Mouse (Mus musculus) layer of hippocampus, adult 9-11 months (tissue): ENCODE results near the gene 1700018B08Rik.
A peak's percentile ranks its signal among the peaks of the same experiment; 100 is the strongest.

ENCODE experiments used
- DNase-seq: peaks from one replicate; pipeline ENCODE4 v3.0.0; 2022

The 1700018B08Rik gene

DNA sequence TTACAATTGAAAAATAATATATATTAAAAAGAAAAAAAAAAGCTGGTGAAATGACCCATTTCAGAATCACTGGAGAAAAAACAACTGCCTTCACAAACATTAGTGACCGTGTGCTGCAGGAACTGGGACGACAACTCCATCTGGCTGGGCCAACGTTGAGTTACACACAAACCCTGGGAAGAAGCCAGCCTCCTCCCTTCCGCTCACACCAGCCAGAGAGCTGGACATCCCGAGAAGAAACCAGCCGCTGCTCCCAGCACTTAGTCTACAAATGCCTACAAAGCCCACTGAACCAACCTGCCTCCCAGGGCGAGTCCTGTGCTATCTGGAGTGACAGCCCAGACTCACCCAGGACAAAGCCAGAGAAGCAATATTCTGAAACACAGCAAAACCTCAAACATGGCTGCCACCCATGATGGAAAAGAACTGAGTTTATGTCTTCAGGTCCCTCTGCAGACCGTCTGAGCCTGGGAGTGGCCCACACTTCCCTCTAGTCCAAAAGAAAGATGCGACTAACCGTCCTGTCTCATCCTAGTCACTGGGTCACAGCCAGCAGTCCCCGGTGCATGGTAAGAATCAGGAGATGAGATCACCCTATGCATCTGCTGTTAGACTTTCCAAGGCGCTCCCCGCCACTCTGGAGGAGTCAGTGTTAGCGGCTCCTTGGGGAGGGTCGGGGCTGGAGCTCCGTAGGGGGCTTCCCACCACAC lies 17.7 kb upstream of the 1700018B08Rik start:
- no peak for DNase-seq

DNA sequence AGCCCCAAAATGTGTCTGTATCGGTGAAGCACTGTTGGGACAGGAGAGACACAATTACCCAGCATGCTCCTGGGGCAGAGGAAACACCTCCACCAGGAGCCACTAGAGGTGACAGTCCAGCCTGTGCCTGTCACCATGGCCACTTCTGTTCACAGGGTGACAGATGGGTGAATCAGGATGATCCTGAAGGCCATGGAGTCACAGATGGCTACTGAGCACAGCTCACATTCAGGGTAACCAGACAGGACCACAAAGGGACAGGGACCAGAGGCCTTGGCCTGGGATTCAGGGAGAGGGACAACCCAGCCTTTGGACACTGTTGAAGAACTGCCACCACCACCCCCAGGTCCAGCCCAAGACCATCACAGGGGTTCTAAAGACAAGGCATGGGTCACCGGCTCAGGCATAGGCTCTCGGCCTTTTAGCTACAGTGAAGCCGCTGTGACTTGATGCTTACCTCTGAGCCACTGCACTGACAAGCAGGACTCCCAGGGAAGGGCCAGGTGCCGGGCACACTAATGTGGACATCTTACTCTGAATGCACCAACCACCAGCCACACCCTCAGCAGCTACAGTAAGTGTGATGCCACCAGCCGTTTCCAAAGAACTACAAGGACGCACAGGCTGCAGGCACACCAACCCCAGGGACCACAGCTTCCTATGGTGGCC lies 16.4 kb upstream of the 1700018B08Rik start:
- DNase-seq, result no peak

DNA sequence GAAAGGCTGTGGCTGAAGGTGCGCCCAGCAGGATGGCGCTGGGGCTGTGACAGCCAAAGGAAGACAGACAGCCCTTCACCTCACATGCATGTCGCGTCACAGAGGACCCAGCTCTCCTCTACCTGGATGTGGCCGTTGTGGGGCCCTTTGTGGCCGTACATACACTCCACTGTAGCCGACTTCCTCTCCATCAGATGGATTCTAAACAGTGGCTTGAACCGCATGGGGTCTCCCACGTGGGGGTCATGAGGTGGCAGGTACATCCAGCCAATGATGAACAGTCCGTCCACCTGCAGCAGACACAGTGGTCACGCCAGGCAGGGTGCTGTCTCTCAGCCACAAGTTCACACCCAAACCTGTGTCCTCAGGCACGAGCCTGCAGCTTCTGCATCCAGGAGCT lies 15.7 kb upstream of the 1700018B08Rik start:
- DNase-seq, result no peak

DNA sequence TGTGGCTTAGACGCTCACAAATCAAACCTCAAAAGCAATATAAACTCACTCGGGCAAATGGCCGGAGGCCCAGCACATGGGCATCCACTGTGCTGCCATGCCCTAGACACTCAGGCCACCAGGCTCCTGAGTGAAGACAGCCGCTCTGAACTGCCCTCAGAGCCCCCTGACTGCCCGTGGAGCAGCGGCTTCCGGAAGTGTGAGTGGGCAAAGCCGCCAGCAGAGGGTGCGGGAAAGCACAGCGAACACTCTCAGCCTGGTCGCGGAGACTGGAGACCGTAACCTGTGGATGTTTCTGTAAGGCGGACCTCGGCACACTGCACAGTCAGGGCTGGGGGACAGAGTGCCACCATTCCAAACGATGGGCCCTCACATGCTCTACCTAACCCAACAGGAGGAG lies 14.4 kb upstream of the 1700018B08Rik start:
- DNase-seq, result no peak

DNA sequence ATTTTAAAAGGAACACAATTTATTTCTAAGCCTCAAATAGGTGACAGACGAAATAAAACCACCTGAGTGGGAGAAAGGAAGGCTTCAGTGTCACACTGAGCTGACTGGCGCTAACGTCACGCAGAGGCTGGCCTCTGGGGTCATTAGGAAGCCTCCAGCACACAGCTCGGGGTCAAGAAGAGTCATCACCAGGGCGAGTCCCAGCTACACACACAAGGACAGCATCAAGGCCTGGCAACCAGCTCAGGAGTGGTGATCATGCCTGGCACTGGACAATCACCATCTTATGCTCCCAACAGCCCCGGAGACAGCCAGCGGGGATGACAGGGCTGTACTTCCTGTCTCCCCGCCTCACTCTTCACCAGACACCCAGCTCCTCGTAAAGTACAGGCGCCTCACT lies 13.6 kb upstream of the 1700018B08Rik start:
- DNase-seq, result no peak

DNA sequence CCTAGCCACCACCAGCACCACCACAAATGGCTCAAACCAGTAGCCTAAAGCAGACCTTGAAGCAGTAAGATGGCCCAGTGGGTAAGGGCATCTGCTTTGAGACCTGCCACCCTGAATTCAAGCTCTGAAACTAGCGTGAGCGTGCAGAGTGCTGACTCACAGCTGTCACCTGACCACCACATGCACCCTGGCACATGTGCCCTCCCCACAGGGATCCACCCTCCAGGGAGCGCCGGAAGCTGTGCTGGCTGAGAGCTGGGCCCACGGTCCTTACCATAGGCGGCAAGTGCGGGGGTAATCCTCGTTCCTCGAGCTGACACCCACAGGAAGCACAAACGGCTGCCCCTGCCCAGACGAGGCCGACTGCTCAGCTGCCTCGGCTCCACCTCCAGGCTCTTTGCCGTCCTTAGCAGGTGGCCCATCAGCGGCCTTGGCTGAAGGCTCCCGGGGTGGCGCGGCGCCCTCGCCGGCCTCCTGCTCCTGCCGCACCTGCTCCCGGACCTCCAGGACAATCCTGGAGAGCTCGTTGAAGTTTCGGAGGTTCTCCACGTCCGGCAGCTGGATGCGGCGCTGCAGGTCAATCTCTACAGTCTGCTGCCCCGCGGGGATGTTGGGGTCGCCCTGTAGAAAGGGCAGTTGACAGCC lies 9.8 kb upstream of the 1700018B08Rik start:
- no peak for DNase-seq

DNA sequence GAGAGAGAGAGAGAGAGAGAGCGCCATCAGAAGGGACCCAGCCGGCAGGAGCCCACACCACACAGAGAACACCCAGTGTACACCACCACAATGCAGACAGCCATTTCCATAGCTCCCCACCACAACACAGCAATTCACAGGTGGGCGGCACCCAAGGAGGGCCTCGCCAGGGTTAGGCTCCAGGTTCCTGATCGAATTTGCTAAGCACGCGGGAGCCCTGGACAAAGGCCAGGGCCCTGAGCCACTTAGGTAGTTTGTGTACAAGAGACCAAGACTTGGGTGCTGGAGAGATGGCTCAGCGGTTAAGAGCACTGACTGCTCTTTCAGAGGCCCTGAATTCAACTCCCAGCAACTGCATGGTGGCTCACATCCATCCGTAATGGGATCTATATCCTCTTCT lies 8.4 kb upstream of the 1700018B08Rik start:
- DNase-seq, result no peak

DNA sequence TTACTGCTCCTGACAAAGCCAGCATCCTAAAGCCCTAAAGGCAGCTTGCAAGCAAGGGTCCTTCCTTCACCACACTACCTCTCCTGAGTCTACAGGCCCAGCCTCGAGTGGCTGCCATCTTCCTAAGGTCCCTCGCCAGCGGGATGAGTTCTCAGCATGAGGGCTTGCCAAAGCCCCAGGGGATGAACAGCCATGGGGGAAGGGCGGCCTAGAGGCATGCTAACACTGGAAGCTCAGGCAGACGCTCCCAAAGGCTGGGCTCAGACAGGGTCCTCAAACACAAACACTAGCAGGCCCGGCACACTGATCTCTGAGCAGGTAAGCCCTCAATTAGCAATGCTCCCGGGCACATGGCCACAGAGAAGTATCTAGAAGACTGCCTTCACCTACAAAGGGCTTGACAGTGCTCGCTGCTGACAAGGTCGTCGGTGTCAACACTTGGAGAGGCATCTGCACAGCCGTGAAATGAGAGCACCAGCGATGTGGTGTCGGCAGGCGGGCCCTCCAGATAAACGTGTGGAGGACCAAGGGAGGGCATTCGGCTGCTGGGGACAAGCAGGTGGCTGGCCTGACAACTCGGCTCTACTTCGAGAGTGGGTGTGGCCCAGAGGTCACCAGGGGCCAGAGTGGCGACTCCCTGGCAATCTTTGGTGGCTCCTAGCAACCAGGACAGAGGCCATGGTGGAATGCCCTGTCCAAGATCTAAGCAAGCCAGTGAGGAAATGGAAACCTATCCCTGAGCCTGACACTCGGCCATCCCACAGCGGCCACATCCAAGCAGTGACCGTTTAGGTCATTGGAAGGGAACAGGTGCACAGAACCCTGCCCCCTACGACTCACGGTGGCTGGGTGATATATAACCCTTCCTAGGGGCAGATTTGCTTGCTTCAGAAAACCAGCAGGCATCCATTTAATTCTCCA lies 7.2 kb upstream of the 1700018B08Rik start:
- DNase-seq, result no peak

DNA sequence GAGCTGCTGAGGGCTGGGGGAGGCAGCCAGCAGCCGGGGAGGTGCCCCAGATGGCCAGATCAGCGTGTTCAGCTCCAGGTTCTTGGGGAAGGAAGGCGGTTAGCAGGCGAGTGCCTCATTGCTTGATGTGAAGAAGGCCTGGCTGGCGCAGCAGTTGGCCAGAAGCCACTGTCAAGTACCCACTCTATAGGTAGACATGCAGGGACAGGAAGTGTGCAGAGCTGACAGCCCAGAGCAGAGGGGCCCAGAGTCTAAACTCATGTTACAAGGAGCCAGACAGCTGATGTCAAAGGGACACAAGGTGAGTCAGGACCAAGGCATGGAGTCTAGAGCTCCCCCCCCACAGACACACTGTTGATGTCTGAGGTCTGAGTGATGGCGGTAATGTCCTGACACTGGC lies 5.9 kb upstream of the 1700018B08Rik start:
- DNase-seq, result no peak

DNA sequence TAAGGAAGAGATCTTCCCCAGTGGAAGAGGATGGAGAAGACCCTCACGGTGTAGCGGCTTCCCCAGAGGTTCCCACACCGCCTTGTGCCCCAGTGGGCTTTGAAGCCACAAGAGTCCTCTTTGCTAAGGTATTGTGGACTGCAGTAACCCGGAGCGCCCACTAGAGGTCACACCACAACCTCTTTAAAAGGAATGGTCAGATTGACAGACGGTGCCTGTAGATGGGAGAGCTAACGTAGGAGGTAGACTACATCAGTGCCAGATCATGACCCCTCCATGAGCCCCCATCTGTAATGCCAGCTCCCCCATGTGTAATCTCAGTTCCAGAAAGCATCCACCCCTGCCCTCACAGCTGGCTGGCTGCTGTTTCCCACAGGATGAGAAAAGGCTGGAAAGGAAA lies 3.0 kb upstream of the 1700018B08Rik start:
- peak; percentile 53 for DNase-seq

DNA sequence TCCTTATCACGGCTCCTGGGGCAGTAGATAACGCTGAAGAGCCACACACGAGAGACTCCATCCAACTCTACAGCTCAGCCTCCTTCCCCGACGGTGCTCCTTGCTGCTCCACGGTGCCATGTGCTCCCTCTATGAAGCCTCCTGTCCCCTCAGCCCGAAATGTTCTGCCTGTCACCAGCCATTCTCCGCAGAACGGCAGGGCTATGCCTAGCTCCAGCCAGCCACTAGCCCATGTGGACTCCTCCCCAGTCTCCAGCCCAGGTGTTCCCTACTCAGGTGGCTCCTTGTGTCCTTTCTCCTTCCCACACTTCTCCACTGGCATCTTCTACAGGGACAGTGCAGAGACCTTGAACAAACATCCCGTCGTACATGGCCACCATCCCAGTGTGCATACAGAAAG lies 816 bp upstream of the 1700018B08Rik start:
- DNase-seq, result no peak

DNA sequence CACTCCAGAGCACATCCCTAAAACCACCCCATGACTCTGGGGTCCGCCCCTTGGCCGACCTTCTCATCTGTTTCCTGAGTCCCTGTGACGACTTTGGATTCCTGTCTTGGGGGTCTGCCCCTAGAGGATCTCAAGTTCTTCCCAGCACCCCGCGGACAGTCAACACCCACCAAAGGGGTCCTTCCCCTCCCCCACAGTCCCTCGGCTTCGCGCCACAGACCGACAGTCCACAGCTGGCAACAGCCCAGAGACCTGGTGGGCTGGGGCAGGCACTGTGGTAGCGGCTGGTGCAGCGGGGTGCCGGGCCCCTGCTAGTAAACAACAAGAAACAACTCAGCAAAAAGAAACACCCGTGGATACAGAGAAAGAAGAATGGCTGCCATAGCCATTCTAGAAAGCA lies 1.2 kb downstream of the 1700018B08Rik start:
- no peak for DNase-seq

DNA sequence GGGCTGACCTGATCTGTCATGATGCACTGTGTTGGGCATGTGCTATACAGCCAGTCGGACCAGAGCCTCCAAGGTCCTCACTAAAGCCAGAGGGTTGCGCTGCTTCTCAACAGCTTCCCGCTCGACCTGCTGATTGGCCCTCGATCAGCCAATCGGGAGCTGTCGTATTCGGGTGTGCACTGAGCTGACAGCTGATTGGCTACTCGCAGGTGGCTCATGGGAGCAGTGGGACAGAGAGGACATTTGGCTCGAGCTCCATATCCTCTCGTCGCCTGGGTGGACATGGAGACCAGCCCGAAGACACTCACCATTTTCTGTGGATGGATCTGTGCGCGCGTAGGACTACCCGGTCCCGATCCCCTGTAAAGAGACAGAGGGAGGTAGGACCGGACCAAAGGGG lies 2.3 kb downstream of the 1700018B08Rik start:
- DNase-seq, result no peak

DNA sequence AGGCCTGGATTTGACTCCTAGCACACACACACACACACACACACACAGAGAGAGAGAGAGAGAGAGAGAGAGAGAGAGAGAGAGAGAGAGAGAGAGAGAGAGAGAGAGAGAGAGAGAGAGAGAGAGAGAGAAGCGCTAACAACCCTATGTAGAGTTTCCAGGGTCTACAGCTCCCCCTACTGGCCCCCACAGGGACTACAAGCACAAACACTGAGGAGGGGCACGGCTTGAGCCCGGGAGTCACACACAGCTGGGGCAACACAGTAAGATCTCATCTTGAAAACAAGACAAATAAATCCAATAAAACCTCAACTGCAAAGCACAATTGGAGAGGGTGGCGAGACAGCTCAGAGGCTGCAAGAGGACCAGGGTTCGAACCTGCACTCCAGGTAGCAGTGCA lies 11.7 kb downstream of the 1700018B08Rik start:
- no peak for DNase-seq

DNA sequence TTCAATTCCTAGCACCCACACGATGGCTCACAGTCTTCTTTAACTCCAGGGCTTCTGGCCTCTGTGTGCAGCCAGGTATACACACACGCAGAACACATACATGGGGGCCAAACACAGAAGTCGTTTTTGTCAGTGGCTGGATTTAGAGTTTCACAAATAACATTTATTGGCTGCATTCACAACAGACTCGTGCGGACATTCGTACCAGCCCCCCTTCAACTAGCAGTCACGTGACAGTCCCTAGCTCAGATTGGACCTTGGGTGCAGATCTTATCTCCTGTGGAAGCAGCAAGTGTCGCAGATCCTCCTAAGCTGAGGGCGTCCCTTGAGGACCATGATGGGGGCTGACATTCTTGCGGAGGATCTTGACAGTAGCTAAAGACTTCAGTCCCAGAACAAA lies 13.5 kb downstream of the 1700018B08Rik start:
- DNase-seq, result no peak

DNA sequence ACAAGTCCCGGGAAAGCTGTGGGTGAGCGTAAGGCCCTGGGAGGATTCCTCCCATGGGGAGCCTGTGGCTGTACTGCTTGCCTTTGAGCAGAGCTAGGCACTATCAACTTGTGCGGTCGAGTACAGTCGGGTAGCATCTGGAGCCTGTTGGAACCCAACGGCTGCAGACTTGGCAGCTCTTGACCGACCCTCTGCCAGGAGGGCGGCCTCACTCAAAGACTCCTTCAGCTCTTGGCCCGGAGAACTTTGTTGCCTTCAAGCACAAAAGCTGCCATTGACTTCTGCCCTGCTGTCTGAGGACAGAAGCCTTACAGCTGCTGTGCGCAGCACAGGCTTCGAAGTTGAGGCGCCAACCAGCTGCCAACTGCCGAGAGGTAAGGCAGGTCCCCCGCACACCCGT lies 15.3 kb downstream of the 1700018B08Rik start:
- DNase-seq, result no peak

DNA sequence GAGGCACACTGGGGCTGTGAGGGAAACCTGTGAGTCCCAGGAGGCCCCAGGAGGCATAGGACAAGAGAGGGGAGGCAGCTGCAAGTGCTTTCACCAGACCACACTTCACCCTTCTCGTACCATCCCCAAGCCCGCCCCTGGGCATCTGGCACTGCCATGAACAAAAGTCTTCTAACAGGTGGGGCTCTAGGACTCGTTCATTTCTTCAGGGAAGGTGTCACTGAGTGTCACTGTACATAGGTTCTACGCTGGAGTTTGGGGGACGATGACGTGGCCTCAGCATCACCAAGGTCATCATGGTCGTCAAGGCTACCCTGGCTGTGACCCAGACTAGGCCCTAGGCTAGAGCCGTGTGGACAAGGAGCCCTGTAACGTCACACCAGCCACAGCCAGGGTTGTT lies 16.4 kb downstream of the 1700018B08Rik start:
- no peak for DNase-seq

DNA sequence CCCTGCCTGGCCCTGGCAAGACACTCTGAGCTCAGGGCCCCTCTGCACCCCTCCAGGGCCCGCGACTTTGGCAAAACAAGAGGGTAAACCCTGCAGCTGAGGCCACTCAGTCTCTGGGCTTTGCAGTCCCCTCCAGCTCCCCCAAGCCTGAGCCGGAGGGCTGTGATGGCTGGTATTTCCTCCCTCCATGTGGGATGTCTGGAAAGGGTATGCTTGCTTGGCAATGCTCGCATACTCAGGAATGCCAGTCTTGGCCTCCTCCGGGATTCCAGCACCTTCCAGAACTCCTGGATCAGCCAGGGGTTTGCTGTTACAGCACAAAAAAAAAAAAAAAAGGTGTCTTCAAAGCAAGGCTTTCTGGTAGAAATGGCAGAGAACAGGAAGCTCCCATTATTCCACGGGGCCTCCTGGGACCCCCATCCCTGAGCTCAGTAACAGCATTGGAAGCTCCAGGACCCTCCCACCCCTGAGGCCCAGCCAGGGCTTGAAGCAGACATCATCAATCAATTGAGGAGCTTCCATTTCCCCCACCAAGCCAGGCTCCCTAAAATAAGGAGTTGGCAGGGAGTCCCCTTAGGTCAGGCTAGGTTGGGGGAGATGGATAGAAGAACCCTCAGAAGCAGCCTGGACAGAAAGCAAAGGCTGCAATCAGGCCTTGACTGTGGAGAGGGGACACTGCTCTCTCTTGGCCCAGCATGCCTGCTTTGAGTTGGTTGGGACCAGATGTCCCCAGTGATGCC lies 17.1 kb downstream of the 1700018B08Rik start:
- no peak for DNase-seq

DNA sequence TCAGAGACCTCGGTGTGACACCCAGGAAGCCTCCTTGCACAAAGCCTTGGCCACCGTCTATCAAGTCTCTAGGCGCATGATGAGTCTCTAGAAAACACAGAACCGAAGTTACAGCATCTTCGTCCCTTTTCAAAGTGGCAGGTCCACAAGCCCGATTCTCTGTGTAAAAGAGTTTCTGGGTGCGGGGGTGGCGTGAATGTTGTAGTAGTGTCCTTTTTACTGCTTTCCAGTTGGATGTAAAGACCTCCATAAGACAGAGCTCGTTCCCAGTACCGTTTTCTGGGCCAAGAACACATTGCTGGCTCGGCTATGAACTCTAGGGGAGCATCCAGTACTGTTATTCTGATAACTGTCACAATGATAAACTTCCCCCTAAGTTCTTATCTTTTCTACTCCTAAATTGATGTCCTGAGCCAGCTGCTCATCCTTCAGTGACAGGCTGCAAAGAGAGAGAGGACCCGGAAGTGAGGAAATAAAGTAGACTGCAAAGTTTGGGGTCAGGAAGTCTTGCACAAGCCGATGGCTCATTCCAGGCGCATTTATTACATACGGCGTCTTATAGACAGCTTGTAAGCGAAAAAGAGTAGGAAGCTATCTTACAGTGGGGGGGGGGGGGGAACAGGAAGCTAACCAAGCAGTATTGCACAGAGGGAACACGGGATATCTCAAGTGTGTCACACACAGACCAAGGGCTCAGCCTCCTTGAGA lies 18.9 kb downstream of the 1700018B08Rik start:
- no peak for DNase-seq

DNA sequence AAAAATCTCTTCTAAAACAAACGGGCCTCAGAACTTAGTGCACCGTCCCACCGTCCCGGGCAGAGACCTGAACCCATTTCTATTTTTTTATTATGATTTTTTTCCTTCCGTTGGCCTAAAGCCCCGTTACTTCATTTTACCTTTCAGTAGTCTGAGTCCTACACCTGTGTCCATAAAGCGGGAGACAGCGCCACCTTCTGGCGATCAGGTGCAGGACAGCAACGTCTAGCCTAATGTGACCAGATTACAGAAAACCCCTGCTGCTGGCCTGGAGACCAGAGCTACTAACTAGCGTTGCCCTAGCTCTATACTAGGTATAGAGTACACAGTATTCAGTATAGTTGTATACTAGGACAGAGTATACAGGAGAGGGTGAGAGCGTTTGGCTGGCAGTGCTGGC lies 30.7 kb downstream of the 1700018B08Rik start:
- peak; percentile 46 for DNase-seq

DNA sequence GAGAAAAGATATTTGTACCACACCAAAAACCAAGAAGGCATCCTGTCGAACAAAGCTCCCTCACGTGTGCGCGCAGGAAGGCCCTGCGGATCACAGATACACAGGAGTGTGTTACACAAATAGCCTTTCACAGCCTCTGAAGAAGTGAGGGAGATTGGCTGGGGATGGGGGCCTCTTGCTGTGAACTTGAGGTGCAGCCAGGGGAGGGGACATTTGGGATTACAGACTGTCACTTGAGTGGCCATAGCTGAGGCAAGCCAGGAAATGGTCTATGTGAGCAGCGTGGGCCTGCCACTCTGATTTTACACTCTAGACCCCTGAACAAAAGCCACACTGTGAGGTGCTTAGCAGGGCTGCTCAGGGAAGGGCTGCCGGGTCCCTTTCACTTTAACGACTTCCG lies 32.4 kb downstream of the 1700018B08Rik start:
- DNase-seq, result no peak

DNA sequence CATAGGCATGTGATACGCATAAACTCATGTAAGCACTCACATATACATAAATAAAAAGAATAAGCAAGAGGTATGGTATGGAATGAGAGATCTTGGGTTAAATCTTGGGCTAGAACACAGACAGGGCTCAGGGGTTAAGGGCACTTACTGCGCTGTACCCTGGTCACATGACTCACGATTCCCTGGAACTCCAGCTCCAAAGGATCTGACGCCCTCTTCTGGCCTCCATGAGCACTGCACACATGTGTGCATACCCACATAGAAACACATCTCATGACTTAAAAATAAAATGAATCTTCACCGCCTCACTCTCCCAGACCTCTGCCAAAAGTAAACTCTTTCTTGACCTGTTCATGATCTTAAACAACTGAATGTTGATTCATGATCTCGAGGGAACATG lies 46.5 kb downstream of the 1700018B08Rik start:
- no peak for DNase-seq
